Mouse (Mus musculus): ENCODE measurements around the gene Lcorl.

GRCm38 (mm10) chr5:45876328-45876727, 18.9 kb upstream of the Lcorl start:
- no peak for TF ChIP-seq POLR2A (IDR thresholded peaks at IDR 0.05; ENCODE audit: borderline replicate concordance, extremely low read depth, insufficient read depth, insufficient read length, poor library complexity, severe bottlenecking)
- no peak for TF ChIP-seq CTCF (IDR thresholded peaks at IDR 0.05; ENCODE audit: borderline replicate concordance, extremely low read depth, insufficient read depth, insufficient read length)

All from brain, embryonic 14.5 days (tissue).